Mouse (Mus musculus): Measurements from ENCODE around the gene Milr1. TPM values are rescaled to one million over a fixed set of nuclear protein-coding genes. Genes with fewer than 3 reads are reported as not detected.

Milr1 gene
- polyA plus RNA-seq, 1 experiment from 2014 or later, result 1.4 TPM

GRCm38 (mm10) chr11:106759028-106759427, 8.0 kb downstream of the Milr1 start:
- H3K27ac ChIP-seq (replicated peaks; ENCODE audit: low read depth, low read length), result no peak overlapping the region
- H3K36me3 ChIP-seq (ENCODE audit: control insufficient read depth, insufficient read depth, low read length), result no peaks in the 10 kb centered on the region
- no peaks in the 10 kb centered on the region for H3K9me3 ChIP-seq (ENCODE audit: control insufficient read depth, low read length)
- ATAC-seq (ENCODE audit: low read depth), result no peak
- H3K27me3 ChIP-seq (replicated peaks; ENCODE audit: control insufficient read depth, insufficient read depth, low read length), result no peaks in the 10 kb centered on the region
- H3K4me2 ChIP-seq (ENCODE audit: low read depth, low read length), result no peak overlapping the region
- no peak overlapping the region for H3K9ac ChIP-seq (ENCODE audit: low read depth, low read length)
- H3K4me1 ChIP-seq (ENCODE audit: control insufficient read depth, insufficient read depth, low read length), result 0 out of 2 replicates have a peak, but pooled peaks cover 11% of the 10 kb centered on the region
- WGBS, result 93% methylated on average over 3 of the region's 3 CpGs
- DNase-seq (ENCODE audit: low spot score), result no peak
- no peak overlapping the region for H3K4me3 ChIP-seq (ENCODE audit: low read depth, low read length)

DNA sequence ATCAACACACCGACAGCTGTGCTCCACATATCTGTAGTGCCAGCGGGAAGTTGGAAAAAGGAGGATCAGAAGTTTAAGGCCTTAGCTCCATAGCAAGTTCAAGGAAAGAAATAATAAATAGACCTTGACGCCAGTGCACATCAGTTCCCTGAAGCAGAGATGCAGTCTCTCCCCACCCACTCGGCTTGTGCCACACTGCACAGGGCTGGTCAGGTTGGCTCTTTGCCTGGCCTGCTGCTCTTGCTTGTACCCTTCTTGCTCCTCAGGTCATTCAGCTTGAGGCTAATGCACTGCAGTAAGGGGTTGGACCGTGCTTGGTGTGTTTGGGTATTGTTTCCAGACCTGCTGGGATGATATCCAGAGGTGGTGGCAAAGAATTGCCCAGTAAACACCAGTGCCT, 9.5 kb downstream of the Milr1 start:
- no peak overlapping the region for H3K4me3 ChIP-seq (ENCODE audit: low read depth, low read length)
- no peaks in the 10 kb centered on the region for H3K27me3 ChIP-seq (replicated peaks; ENCODE audit: control insufficient read depth, insufficient read depth, low read length)
- H3K4me1 ChIP-seq (ENCODE audit: control insufficient read depth, insufficient read depth, low read length), result 0 out of 2 replicates have a peak, but pooled peaks cover 11% of the 10 kb centered on the region
- H3K4me2 ChIP-seq (ENCODE audit: low read depth, low read length), result no peak overlapping the region
- ATAC-seq (ENCODE audit: low read depth) (no peak), DNase-seq (ENCODE audit: low spot score) (no peak)
- no peak overlapping the region for H3K27ac ChIP-seq (replicated peaks; ENCODE audit: low read depth, low read length)
- 96% methylated on average over 5 of the region's 5 CpGs for WGBS
- 0 out of 2 replicates have a peak, but pooled peaks cover 9% of the 10 kb centered on the region for H3K36me3 ChIP-seq (ENCODE audit: control insufficient read depth, insufficient read depth, low read length)
- H3K9me3 ChIP-seq (ENCODE audit: control insufficient read depth, low read length), result no peaks in the 10 kb centered on the region
- H3K9ac ChIP-seq (ENCODE audit: low read depth, low read length), result no peak overlapping the region

DNA sequence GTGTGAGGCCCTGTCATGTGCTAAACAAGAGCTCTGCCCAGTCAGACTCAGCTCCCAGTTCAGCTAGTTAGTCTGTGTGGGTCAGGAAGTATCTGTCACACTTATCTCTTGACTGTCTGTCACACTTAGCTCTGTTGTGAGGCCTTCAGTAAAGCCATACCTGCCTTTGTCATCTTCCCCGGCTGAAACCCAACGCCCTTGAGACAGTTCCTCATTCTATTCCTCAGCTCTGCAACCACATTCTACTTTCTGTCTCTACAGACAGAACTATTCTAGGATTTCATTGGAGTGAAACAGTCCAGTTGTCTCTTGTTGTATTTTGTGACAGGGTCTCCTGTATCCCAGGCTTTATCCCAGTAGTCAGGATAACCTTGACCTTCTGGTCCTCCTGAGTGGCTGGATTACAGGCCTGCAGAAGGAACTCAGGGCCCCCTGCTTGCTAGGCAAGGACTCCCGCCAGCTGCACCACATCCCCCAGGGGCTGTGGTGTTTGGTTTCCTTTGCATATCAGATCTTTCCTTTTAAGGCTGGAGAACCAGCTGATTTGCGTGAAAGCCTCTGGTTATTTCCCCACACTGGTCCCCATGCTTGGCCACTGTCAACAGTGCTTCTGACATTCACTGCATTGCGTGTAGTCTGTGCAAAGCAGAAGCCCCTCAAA, 11.2 kb downstream of the Milr1 start:
- no peak overlapping the region for H3K9ac ChIP-seq (ENCODE audit: low read depth, low read length)
- no peak overlapping the region for H3K4me2 ChIP-seq (ENCODE audit: low read depth, low read length)
- H3K4me3 ChIP-seq (ENCODE audit: low read depth, low read length), result no peak overlapping the region
- 0 out of 2 replicates have a peak, but pooled peaks cover 11% of the 10 kb centered on the region for H3K4me1 ChIP-seq (ENCODE audit: control insufficient read depth, insufficient read depth, low read length)
- H3K36me3 ChIP-seq (ENCODE audit: control insufficient read depth, insufficient read depth, low read length), result peaks cover 25% of the 10 kb centered on the region
- ATAC-seq (ENCODE audit: low read depth) (peak; percentile 86), DNase-seq (ENCODE audit: low spot score) (peak; percentile 89)
- no peaks in the 10 kb centered on the region for H3K9me3 ChIP-seq (ENCODE audit: control insufficient read depth, low read length)
- H3K27me3 ChIP-seq (replicated peaks; ENCODE audit: control insufficient read depth, insufficient read depth, low read length), result no peaks in the 10 kb centered on the region
- H3K27ac ChIP-seq (replicated peaks; ENCODE audit: low read depth, low read length), result peak overlapping the region; percentile 69
- 17% methylated on average over 5 of the region's 5 CpGs for WGBS

DNA sequence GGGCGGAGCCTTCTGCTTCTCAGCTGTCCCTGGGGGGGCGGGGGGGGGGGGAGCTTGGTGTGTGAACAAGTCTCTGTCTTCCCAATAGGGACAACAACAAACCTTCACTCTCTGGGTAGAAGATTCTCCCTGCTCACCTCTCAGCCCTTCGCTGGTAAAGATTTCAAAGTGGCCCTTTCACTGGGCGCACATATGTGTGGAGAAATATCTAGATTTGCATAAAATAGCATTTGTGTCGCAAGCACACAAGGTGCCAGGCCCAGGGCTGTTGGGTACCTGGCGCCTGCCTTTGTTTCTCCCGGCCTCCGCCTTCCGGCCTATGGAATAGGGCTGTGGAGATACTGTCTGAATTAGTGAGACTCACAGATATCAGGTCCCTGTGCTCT, 11.8 kb downstream of the Milr1 start:
- Histone ChIP-seq H3K4me1 (ENCODE audit: control insufficient read depth, insufficient read depth, low read length) (0 out of 2 replicates have a peak, but pooled peaks cover 11% of the 10 kb centered on the region), H3K9ac (ENCODE audit: low read depth, low read length) (no peak overlapping the region), H3K9me3 (ENCODE audit: control insufficient read depth, low read length) (0 out of 2 replicates have a peak, but pooled peaks cover 3% of the 10 kb centered on the region), H3K36me3 (ENCODE audit: control insufficient read depth, insufficient read depth, low read length) (peaks cover 30% of the 10 kb centered on the region), H3K27ac (replicated peaks; ENCODE audit: low read depth, low read length) (peak overlapping the region; percentile 69), H3K27me3 (replicated peaks; ENCODE audit: control insufficient read depth, insufficient read depth, low read length) (no peaks in the 10 kb centered on the region), H3K4me3 (ENCODE audit: low read depth, low read length) (no peak overlapping the region), H3K4me2 (ENCODE audit: low read depth, low read length) (no peak overlapping the region)
- DNase-seq (ENCODE audit: low spot score) (no peak), ATAC-seq (ENCODE audit: low read depth) (no peak)
- 65% methylated on average over 9 of the region's 9 CpGs for WGBS

- Histone ChIP-seq H3K9me3 (ENCODE audit: control insufficient read depth, low read length) (0 out of 2 replicates have a peak, but pooled peaks cover 3% of the 10 kb centered on the region), H3K4me1 (ENCODE audit: control insufficient read depth, insufficient read depth, low read length) (0 out of 2 replicates have a peak, but pooled peaks cover 11% of the 10 kb centered on the region), H3K4me2 (ENCODE audit: low read depth, low read length) (no peak overlapping the region), H3K27ac (replicated peaks; ENCODE audit: low read depth, low read length) (no peak overlapping the region), H3K4me3 (ENCODE audit: low read depth, low read length) (no peak overlapping the region), H3K36me3 (ENCODE audit: control insufficient read depth, insufficient read depth, low read length) (peaks cover 68% of the 10 kb centered on the region), H3K9ac (ENCODE audit: low read depth, low read length) (no peak overlapping the region), H3K27me3 (replicated peaks; ENCODE audit: control insufficient read depth, insufficient read depth, low read length) (no peaks in the 10 kb centered on the region)
- ATAC-seq (ENCODE audit: low read depth), result no peak
- no peak for DNase-seq (ENCODE audit: low spot score)
- WGBS, result 91% methylated on average over 4 of the region's 4 CpGs
These were observed 15.7 kb downstream of the Milr1 start for GRCm38 (mm10) chr11:106766611-106767162.

- Histone ChIP-seq H3K4me3 (ENCODE audit: low read depth, low read length) (no peak overlapping the region), H3K4me1 (ENCODE audit: control insufficient read depth, insufficient read depth, low read length) (0 out of 2 replicates have a peak, but pooled peaks cover 8% of the 10 kb centered on the region), H3K9me3 (ENCODE audit: control insufficient read depth, low read length) (0 out of 2 replicates have a peak, but pooled peaks cover 3% of the 10 kb centered on the region), H3K4me2 (ENCODE audit: low read depth, low read length) (no peak overlapping the region), H3K9ac (ENCODE audit: low read depth, low read length) (no peak overlapping the region), H3K27ac (replicated peaks; ENCODE audit: low read depth, low read length) (no peak overlapping the region), H3K36me3 (ENCODE audit: control insufficient read depth, insufficient read depth, low read length) (peaks cover 77% of the 10 kb centered on the region), H3K27me3 (replicated peaks; ENCODE audit: control insufficient read depth, insufficient read depth, low read length) (no peaks in the 10 kb centered on the region)
- WGBS, result 92% methylated on average over 4 of the region's 4 CpGs
- no peak for DNase-seq (ENCODE audit: low spot score)
- ATAC-seq (ENCODE audit: low read depth), result no peak
These were observed 16.5 kb downstream of the Milr1 start for GRCm38 (mm10) chr11:106767516-106767915.

GRCm38 (mm10) chr11:106770195-106770974, 19.4 kb downstream of the Milr1 start:
- Histone ChIP-seq H3K4me1 (ENCODE audit: control insufficient read depth, insufficient read depth, low read length) (no peaks in the 10 kb centered on the region), H3K9me3 (ENCODE audit: control insufficient read depth, low read length) (0 out of 2 replicates have a peak, but pooled peaks cover 3% of the 10 kb centered on the region), H3K9ac (ENCODE audit: low read depth, low read length) (no peak overlapping the region), H3K4me3 (ENCODE audit: low read depth, low read length) (no peak overlapping the region), H3K4me2 (ENCODE audit: low read depth, low read length) (no peak overlapping the region), H3K27ac (replicated peaks; ENCODE audit: low read depth, low read length) (no peak overlapping the region), H3K27me3 (replicated peaks; ENCODE audit: control insufficient read depth, insufficient read depth, low read length) (no peaks in the 10 kb centered on the region), H3K36me3 (ENCODE audit: control insufficient read depth, insufficient read depth, low read length) (peaks cover 96% of the 10 kb centered on the region)
- ATAC-seq (ENCODE audit: low read depth) (no peak), DNase-seq (ENCODE audit: low spot score) (no peak)
- 91% methylated on average over 9 of the region's 9 CpGs for WGBS

DNA sequence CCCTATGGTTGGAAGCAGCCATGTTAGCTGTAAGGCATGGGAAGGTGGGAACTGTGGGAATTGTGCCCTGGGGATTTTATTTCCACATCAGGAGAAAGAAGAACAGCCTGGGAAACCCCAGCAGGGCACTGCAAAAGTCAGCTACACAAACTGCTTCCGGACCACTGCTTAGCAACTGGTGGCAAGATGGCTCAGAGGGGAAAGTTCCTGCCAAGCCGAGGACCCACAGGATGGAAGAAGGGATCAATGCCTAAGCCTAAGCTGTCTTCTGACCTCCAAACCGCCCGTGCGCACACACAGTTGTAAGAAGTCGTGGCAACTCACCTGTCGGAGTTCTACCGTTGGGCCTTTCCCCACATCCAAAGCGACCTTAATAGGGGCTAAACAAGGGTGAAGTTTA, 22.0 kb downstream of the Milr1 start:
- H3K9ac ChIP-seq (ENCODE audit: low read depth, low read length), result no peak overlapping the region
- ATAC-seq (ENCODE audit: low read depth) (no peak), DNase-seq (ENCODE audit: low spot score) (no peak)
- no peaks in the 10 kb centered on the region for H3K27me3 ChIP-seq (replicated peaks; ENCODE audit: control insufficient read depth, insufficient read depth, low read length)
- no peaks in the 10 kb centered on the region for H3K9me3 ChIP-seq (ENCODE audit: control insufficient read depth, low read length)
- peaks cover 88% of the 10 kb centered on the region for H3K36me3 ChIP-seq (ENCODE audit: control insufficient read depth, insufficient read depth, low read length)
- H3K4me3 ChIP-seq (ENCODE audit: low read depth, low read length), result no peak overlapping the region
- no peak overlapping the region for H3K4me2 ChIP-seq (ENCODE audit: low read depth, low read length)
- 93% methylated on average over 9 of the region's 9 CpGs for WGBS
- H3K4me1 ChIP-seq (ENCODE audit: control insufficient read depth, insufficient read depth, low read length), result no peaks in the 10 kb centered on the region
- H3K27ac ChIP-seq (replicated peaks; ENCODE audit: low read depth, low read length), result no peak overlapping the region
